Mouse (Mus musculus) ES-Bruce4 (cell line): ENCODE results near the gene Nfkbiz. TPM values are rescaled to one million over a fixed set of nuclear protein-coding genes. Genes with fewer than 3 reads are reported as not detected.
A peak's percentile ranks its signal among the peaks of the same experiment; 100 is the strongest.

Experiments used
- H3K27ac ChIP-seq: 2 replicates; pipeline ENCODE4 v1.5.1; 2012; ENCODE audit warnings: low read length, inconsistent platforms; ENCODE audit not compliant: insufficient read depth
- H3K27me3 ChIP-seq: 2 replicates; pipeline ENCODE4 v1.6.1; 2012; ENCODE audit warnings: mild to moderate bottlenecking, low read length, inconsistent platforms; ENCODE audit not compliant: control insufficient read depth, poor library complexity, insufficient read depth, severe bottlenecking
- H3K36me3 ChIP-seq: 2 replicates; pipeline ENCODE4 v1.6.1; 2012; ENCODE audit warnings: inconsistent platforms, mild to moderate bottlenecking, low read length, moderate library complexity; ENCODE audit not compliant: control insufficient read depth, poor library complexity, insufficient read depth, severe bottlenecking
- H3K4me1 ChIP-seq: one replicate; pipeline ENCODE4 v1.8.1; 2011; ENCODE audit warnings: low read length; ENCODE audit not compliant: control insufficient read depth, insufficient read depth
- H3K4me3 ChIP-seq: 2 replicates; pipeline ENCODE4 v1.5.1; 2011; ENCODE audit warnings: low read depth, mild to moderate bottlenecking, low read length
- H3K9ac ChIP-seq: 2 replicates; pipeline ENCODE4 v1.6.1; 2012; ENCODE audit warnings: low read depth, mild to moderate bottlenecking, inconsistent platforms; ENCODE audit not compliant: poor library complexity, severe bottlenecking
- H3K9me3 ChIP-seq: replicated peaks from 2 replicates; pipeline ENCODE4 v1.6.1; 2012; ENCODE audit warnings: mild to moderate bottlenecking, low read length, inconsistent platforms; ENCODE audit not compliant: control insufficient read depth, poor library complexity, insufficient read depth, severe bottlenecking
- CTCF ChIP-seq: IDR thresholded peaks from one replicate; pipeline ENCODE4 v1.8.1; 2011; ENCODE audit warnings: low read depth, low read length
- EP300 ChIP-seq: IDR thresholded peaks from 2 replicates; pipeline ENCODE4 v1.6.1; 2011; ENCODE audit warnings: low read depth, low read length; ENCODE audit not compliant: insufficient read depth
- POLR2A ChIP-seq: IDR thresholded peaks from one replicate; pipeline ENCODE4 v1.8.1; 2011; ENCODE audit warnings: low read length; ENCODE audit not compliant: insufficient read depth
- polyA plus RNA-seq: library from polyadenylated mRNA; stranded (reverse); fragments of >200 nt; gene quantifications from 2 replicates; pipeline ENCODE4 v1.2.4, GENCODE M21; 2011; ENCODE audit warnings: low read depth; ENCODE audit not compliant: missing spikeins, insufficient read depth, insufficient read length

Gene Nfkbiz
- polyA plus RNA-seq, 1 experiment, result 6.0 TPM

- Histone ChIP-seq H3K9me3 (no peaks in the 10 kb centered on the region), H3K27me3 (no peaks in the 10 kb centered on the region), H3K36me3 (no peaks in the 10 kb centered on the region), H3K4me3 (no peak overlapping the region), H3K9ac (no peak overlapping the region), H3K27ac (no peak overlapping the region), H3K4me1 (no peaks in the 10 kb centered on the region)
- TF ChIP-seq POLR2A (no peak), CTCF (no peak), EP300 (no peak)
Measured at GRCm38 (mm10) chr16:55837168-55837567, 1.5 kb downstream of the Nfkbiz start.

- Histone ChIP-seq H3K27me3 (no peaks in the 10 kb centered on the region), H3K36me3 (no peaks in the 10 kb centered on the region), H3K27ac (no peak overlapping the region), H3K4me1 (no peaks in the 10 kb centered on the region), H3K4me3 (no peak overlapping the region), H3K9ac (no peak overlapping the region), H3K9me3 (no peaks in the 10 kb centered on the region)
- no peak for TF ChIP-seq CTCF
- TF ChIP-seq POLR2A, result no peak
- TF ChIP-seq EP300, result no peak
Measured at GRCm38 (mm10) chr16:55835798-55836197, 2.9 kb downstream of the Nfkbiz start.

GRCm38 (mm10) chr16:55832617-55833016 lies 6.1 kb downstream of the Nfkbiz start:
- Histone ChIP-seq H3K4me1 (no peaks in the 10 kb centered on the region), H3K27ac (no peak overlapping the region), H3K9me3 (no peaks in the 10 kb centered on the region), H3K36me3 (no peaks in the 10 kb centered on the region), H3K4me3 (no peak overlapping the region), H3K9ac (no peak overlapping the region), H3K27me3 (no peaks in the 10 kb centered on the region)
- TF ChIP-seq CTCF (no peak), EP300 (no peak), POLR2A (no peak)

GRCm38 (mm10) chr16:55832040-55832439 lies 6.7 kb downstream of the Nfkbiz start:
- Histone ChIP-seq H3K27me3 (no peaks in the 10 kb centered on the region), H3K4me3 (no peak overlapping the region), H3K27ac (no peak overlapping the region), H3K9me3 (no peaks in the 10 kb centered on the region), H3K36me3 (no peaks in the 10 kb centered on the region), H3K9ac (no peak overlapping the region), H3K4me1 (no peaks in the 10 kb centered on the region)
- TF ChIP-seq POLR2A, result no peak
- no peak for TF ChIP-seq EP300
- TF ChIP-seq CTCF, result no peak

DNA sequence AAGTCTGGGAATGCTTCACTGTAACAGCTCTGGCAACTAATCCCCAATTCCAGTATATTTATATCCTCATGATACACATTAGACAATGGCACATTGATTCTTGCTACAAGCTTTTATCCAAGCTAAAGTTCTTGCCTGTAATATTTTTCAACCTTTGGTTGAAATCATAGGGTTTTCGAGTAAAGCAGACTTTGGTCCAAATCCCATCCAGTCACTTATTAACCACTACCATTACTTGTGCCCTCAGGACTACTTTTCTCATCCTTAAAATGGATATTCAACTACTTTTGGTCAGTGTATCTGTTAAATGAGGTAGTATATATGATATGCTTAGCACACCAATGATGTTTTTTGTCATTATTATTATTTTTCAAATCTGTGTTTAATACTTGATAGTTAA lies 7.2 kb downstream of the Nfkbiz start:
- no peaks in the 10 kb centered on the region for H3K36me3 ChIP-seq
- no peak overlapping the region for H3K27ac ChIP-seq
- no peak overlapping the region for H3K4me3 ChIP-seq
- H3K27me3 ChIP-seq, result no peaks in the 10 kb centered on the region
- no peaks in the 10 kb centered on the region for H3K4me1 ChIP-seq
- TF ChIP-seq POLR2A, result no peak
- TF ChIP-seq CTCF, result no peak
- no peak for TF ChIP-seq EP300
- H3K9me3 ChIP-seq, result no peaks in the 10 kb centered on the region
- H3K9ac ChIP-seq, result no peak overlapping the region

GRCm38 (mm10) chr16:55823398-55824155 lies 15.1 kb downstream of the Nfkbiz start:
- peak overlapping the region; percentile 13; the same call in 1 of the 2 replicates for H3K27ac ChIP-seq
- TF ChIP-seq CTCF (no peak), POLR2A (no peak), EP300 (no peak)
- H3K36me3 ChIP-seq, result peaks cover 3% of the 10 kb centered on the region; the same call in 1 of the 2 replicates
- H3K9me3 ChIP-seq, result no peaks in the 10 kb centered on the region
- peaks cover 6% of the 10 kb centered on the region for H3K4me1 ChIP-seq
- H3K27me3 ChIP-seq, result no peaks in the 10 kb centered on the region
- H3K4me3 ChIP-seq, result peak overlapping the region; percentile 10; the same call in 1 of the 2 replicates
- H3K9ac ChIP-seq, result peak overlapping the region; percentile 45
